In genomic region chr6:115684851-115685646, GRCm38 (mm10) we compare ENCODE assay signal across 14 mouse cellular contexts. TPM values are rescaled to one million over a fixed set of nuclear protein-coding genes. Genes with fewer than 3 reads are reported as not detected.
DNase-seq lines count a peak whose midpoint lies in the region; ATAC-seq and TF ChIP-seq lines count a peak whose summit lies in the region.
"Had no signal": no experiment of that assay in that cellular context is flagged by ENCODE, and none has a peak within 500 bp of the region (broad histone marks: within the 10 kb centered on the region; RNA-seq: fewer than 3 reads in every experiment).

No protein-coding gene starts in this region.

- no peak for TF ChIP-seq CTCF in ES-Bruce4 (IDR thresholded peaks at IDR 0.05; ENCODE audit: low read depth, low read length)
- no peak for TF ChIP-seq CTCF in brain, embryonic 14.5 days (IDR thresholded peaks at IDR 0.05; ENCODE audit: borderline replicate concordance, extremely low read depth, insufficient read depth, insufficient read length)
- TF ChIP-seq CTCF in intestine, postnatal 0 days (IDR thresholded peaks at IDR 0.05; ENCODE audit: low read depth) = no peak

- peaks cover 8% of the 10 kb centered on the region; the same call in 1 of the 2 replicates for H3K4me1 ChIP-seq in heart, embryonic 13.5 days
- no peaks in the 10 kb centered on the region for H3K4me1 ChIP-seq in heart, embryonic 10.5 days
- H3K4me1 ChIP-seq in ES-Bruce4 (ENCODE audit: control insufficient read depth, insufficient read depth, low read length) = peaks cover 3% of the 10 kb centered on the region
- H3K4me1 ChIP-seq in intestine, postnatal 0 days (replicated peaks; ENCODE audit: control insufficient read depth, insufficient read depth, low read length) = no peaks in the 10 kb centered on the region

- WGBS in heart, embryonic 13.5 days = 52% methylated on average over 11 of the region's 11 CpGs
- whole genome bisulfite sequencing in heart, embryonic 10.5 days = 46% methylated on average over 11 of the region's 11 CpGs
- WGBS in intestine, postnatal 0 days = 67% methylated on average over 11 of the region's 11 CpGs

- H3K27me3 ChIP-seq in heart, embryonic 13.5 days (replicated peaks) = no peaks in the 10 kb centered on the region
- H3K27me3 ChIP-seq in heart, embryonic 10.5 days (ENCODE audit: insufficient read depth, poor library complexity, severe bottlenecking) = no peaks in the 10 kb centered on the region
- H3K27me3 ChIP-seq in ES-Bruce4 (ENCODE audit: control insufficient read depth, insufficient read depth, low read length, poor library complexity, severe bottlenecking) = no peaks in the 10 kb centered on the region
- no peaks in the 10 kb centered on the region for H3K27me3 ChIP-seq in intestine, postnatal 0 days (replicated peaks; ENCODE audit: control insufficient read depth, insufficient read depth, low read length)

- peak; percentile 85 for TF ChIP-seq POLR2A in ES-Bruce4 (IDR thresholded peaks at IDR 0.05; ENCODE audit: insufficient read depth, low read length)
- no peak for TF ChIP-seq POLR2A in brain, embryonic 14.5 days (IDR thresholded peaks at IDR 0.05; ENCODE audit: borderline replicate concordance, extremely low read depth, insufficient read depth, insufficient read length, poor library complexity, severe bottlenecking)

- H3K27ac ChIP-seq in heart, embryonic 13.5 days (replicated peaks) = no peak overlapping the region
- no peak overlapping the region; the same call in 1 of the 2 replicates for H3K27ac ChIP-seq in heart, embryonic 10.5 days
- peak overlapping the region; percentile 96 for H3K27ac ChIP-seq in ES-Bruce4 (ENCODE audit: insufficient read depth, low read length)
- no peak overlapping the region for H3K27ac ChIP-seq in intestine, postnatal 0 days (ENCODE audit: low read depth, low read length)

- no peak for TF ChIP-seq EP300 in ES-Bruce4 (IDR thresholded peaks at IDR 0.05; ENCODE audit: insufficient read depth, low read depth, low read length)

- DNase-seq in heart, embryonic 10.5 days (ENCODE audit: low spot score) = no peak
- peak; percentile 28 for DNase-seq in brain, embryonic 14.5 days (ENCODE audit: low read depth)
- DNase-seq in left cerebral cortex, adult 8-10 months (ENCODE audit: low spot score in 2 of 2) = no peak
- DNase-seq: cerebellum, postnatal 36 days; heart, adult 11 months; layer of hippocampus, adult 9-11 months; lung, adult 18-20 months; right cerebral cortex, postnatal 25 days had no signal

- no peak overlapping the region for H3K4me3 ChIP-seq in heart, embryonic 13.5 days
- no peak overlapping the region for H3K4me3 ChIP-seq in heart, embryonic 10.5 days
- H3K4me3 ChIP-seq in ES-Bruce4 (ENCODE audit: low read depth, low read length) = peak overlapping the region; percentile 99
- H3K4me3 ChIP-seq in intestine, postnatal 0 days (ENCODE audit: low read depth, low read length) = no peak overlapping the region

- H3K4me2 ChIP-seq in heart, embryonic 13.5 days = peak overlapping the region; percentile 23; the same call in 1 of the 2 replicates
- no peak overlapping the region for H3K4me2 ChIP-seq in intestine, postnatal 0 days (replicated peaks; ENCODE audit: low read depth)

- no peaks in the 10 kb centered on the region; the same call in 1 of the 2 replicates for H3K9me3 ChIP-seq in heart, embryonic 13.5 days
- no peaks in the 10 kb centered on the region for H3K9me3 ChIP-seq in heart, embryonic 10.5 days
- H3K9me3 ChIP-seq in ES-Bruce4 (replicated peaks; ENCODE audit: control insufficient read depth, insufficient read depth, low read length, poor library complexity, severe bottlenecking) = no peaks in the 10 kb centered on the region
- H3K9me3 ChIP-seq in intestine, postnatal 0 days (ENCODE audit: control insufficient read depth) = peaks cover 6% of the 10 kb centered on the region; the same call in 1 of the 2 replicates

- no peak for ATAC-seq in heart, embryonic 13.5 days (ENCODE audit: extremely low read depth, insufficient number of reproducible peaks, low FRiP score, low TSS enrichment)
- peak; percentile 87 for ATAC-seq in megakaryocyte progenitor cell, adult 5-6 weeks (replicated peaks; ENCODE audit: poor library complexity)
- ATAC-seq in intestine, postnatal 0 days = no peak
- no peak for ATAC-seq in frontal cortex, adult (ENCODE audit: low TSS enrichment)
- ATAC-seq: forebrain, embryonic 14.5 days had no signal

- no peaks in the 10 kb centered on the region for H3K36me3 ChIP-seq in heart, embryonic 13.5 days
- no peaks in the 10 kb centered on the region for H3K36me3 ChIP-seq in heart, embryonic 10.5 days
- H3K36me3 ChIP-seq in ES-Bruce4 (ENCODE audit: control insufficient read depth, insufficient read depth, low read length, poor library complexity, severe bottlenecking) = no peaks in the 10 kb centered on the region
- H3K36me3 ChIP-seq in intestine, postnatal 0 days (ENCODE audit: control insufficient read depth, insufficient read depth) = no peaks in the 10 kb centered on the region

- H3K9ac ChIP-seq in heart, embryonic 13.5 days = no peak overlapping the region
- peak overlapping the region; percentile 76 for H3K9ac ChIP-seq in ES-Bruce4 (ENCODE audit: low read depth, poor library complexity, severe bottlenecking)
- no peak overlapping the region for H3K9ac ChIP-seq in intestine, postnatal 0 days (ENCODE audit: low read depth, low read length)

RNA-seq across cellular contexts. Expression of gene Raf1, which starts 8.6 kb away (rescaled TPM):
- polyA plus RNA-seq in heart, embryonic 13.5 days (2015; fragmentation: Nextera tagmentation; extraction: Ambion mirVana) = 85.0 and 85.7 TPM in 2 replicates
- polyA plus RNA-seq in heart, embryonic 10.5 days (2016; fragmentation: Nextera tagmentation; extraction: Ambion mirVana) = 94.0 and 101 TPM in 2 replicates
- 67.7 and 81.1 TPM in 2 replicates for polyA plus RNA-seq in ES-Bruce4 (2011; ENCODE audit: insufficient read depth, insufficient read length, low read depth, missing spikeins)
- polyA plus RNA-seq in brain, embryonic 14.5 days (2012; rRNA removed) = 249 and 289 TPM in 2 replicates
- 95.4 and 118 TPM in 2 replicates for total RNA-seq in megakaryocyte progenitor cell, adult 5-6 weeks (2015)
- 66.7 and 79.8 TPM in 2 replicates for total RNA-seq in megakaryocyte progenitor cell, adult 5-6 weeks (2017)
- 64.9 and 66.4 TPM in 2 replicates for polyA plus RNA-seq in intestine, postnatal 0 days (2015; fragmentation: Nextera tagmentation; extraction: Ambion mirVana)
- total RNA-seq in left cerebral cortex, adult 8-10 months (2022) = 10 to 100 TPM; 73.9 to 78.0 (median 76.5) TPM
